Mouse (Mus musculus): ENCODE data around the gene Wdr18.

GRCm38 (mm10) chr10:79979401-79980155, 19.6 kb downstream of the Wdr18 start:
- TF ChIP-seq GATA1 (IDR thresholded peaks at IDR 0.05; ENCODE audit: borderline replicate concordance, low read length) (no peak), FLI1 (IDR thresholded peaks at IDR 0.05; ENCODE audit: low read length) (no peak)
